Mouse (Mus musculus): ENCODE measurements around the gene 6030498E09Rik.

The 6030498E09Rik gene

DNA sequence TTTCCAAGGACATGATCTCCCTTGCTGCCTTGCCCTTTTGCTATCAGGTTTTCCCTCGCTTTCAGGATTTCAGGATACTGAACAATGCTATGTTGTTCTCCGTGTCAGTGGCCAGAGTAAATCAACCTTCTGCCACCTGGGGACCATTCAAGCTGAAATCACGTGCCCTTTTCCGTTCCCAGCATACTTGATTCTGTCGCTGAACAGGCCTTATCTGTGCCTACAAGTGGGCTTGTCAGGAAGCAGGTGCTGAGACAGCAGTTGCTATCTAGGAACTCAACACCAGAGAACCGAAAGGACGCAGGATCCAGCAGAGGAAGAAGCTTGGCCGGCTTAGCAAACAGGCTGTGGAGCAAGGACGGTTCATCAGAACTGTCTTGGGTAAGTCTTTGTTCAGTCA lies at the start of gene 6030498E09Rik:
TSS of gene 6030498E09Rik (plus strand) at position 194 of the 400 bp plus-strand sequence.
- no peak for DNase-seq

DNA sequence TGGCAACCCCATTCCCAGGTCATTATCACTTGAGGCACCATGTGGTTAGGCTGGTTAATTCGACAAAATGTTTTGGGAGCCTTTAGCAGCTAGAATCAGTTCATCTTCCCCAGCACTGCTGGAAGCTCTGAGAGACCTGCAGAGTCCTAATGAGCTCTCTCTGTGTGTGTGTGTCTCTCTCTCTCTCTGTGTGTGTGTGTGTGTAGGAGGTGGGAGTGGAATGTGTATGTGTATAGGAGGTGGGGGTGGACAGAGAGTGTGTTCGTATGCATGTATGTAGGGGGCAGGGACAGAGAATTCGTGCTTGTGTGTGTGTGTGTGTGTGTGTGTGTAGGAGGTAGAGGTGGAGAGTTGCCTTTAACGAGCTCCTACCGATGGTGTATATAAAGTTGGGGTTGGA lies 42.4 kb upstream of the 6030498E09Rik start:
- no peak for DNase-seq

DNA sequence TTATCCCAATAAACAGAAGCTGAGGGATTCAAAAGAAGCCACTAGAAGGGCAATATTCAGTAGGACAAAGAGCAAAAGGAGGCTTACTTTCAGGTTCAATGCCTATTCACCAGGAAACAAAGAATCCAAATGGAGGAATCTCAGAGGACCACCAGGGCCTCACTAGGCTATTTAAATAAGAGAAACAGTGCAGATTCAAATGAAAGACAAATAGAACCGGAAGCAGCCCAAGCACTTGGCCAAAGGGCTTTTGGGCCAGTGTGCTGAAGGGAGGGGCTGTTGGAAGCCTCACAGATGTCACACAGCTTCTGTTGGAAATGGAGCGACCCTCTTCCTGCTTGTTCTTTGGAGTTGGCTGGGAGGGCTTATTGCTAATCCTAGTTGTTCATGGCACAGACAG lies 41.8 kb upstream of the 6030498E09Rik start:
- no peak for DNase-seq

DNA sequence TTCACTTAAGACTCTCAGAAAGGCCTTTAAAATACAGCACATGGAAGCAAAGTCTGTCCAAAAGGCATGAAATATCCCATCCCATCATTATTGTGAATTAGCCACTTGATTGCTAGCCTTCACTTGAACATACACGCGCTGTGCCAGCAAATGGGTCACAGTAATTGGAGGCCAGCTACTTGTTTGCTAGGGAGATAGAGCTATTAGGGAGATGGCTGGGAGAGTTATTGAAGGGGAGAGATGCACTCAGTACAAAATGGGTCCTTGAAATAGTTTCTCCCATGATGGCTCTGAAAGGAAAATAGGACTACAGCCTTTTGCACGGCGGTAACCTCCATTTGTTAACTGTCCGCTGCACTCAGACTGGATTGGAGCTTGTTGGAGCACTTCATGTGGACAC lies 38.8 kb upstream of the 6030498E09Rik start:
- no peak for DNase-seq

DNA sequence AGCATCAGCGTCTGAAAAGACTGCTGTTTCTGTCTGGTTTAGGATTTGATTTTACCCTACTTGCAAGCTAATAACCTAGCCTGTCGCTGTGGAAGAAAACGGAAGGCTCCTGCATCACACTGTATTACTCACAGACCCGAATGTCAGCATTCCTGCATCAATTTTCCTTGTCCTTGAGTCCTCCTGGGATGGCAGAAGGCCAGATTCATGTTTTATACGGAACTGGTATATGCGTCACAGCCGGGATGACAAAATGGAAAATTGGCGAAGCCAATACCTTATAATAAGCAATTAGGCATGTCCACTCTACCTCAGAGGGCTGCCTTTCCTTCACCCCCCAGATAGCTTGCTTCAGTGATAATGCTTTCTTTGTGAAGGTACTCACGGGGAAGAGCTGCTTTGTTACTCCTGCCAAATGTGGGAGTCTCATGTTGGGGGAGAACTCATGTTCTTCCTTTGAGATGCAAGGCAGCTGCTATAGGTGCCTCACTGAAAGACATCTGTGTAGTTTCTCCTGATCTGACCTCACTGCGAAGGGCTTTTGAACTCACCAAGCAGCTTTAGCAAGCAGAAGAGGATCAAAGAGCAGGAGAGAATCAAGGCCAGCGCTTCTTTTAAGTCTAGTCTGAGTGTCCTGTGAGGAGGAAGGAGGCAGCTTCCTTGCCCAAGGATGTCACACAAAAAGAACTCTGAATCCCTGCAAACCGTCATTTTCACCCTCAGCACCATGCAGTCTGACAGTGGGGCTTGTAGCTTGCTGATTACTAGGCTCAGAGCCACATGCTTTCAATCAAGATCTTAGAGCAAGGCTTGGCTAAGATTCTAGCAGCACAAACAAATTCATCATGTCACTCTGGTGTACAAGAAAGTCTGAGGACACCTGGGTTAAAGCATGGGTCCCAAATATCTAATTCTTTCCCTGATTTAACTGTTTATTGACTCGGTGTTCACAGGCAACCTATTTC lies 37.3 kb upstream of the 6030498E09Rik start:
- peak; percentile 6 for DNase-seq

DNA sequence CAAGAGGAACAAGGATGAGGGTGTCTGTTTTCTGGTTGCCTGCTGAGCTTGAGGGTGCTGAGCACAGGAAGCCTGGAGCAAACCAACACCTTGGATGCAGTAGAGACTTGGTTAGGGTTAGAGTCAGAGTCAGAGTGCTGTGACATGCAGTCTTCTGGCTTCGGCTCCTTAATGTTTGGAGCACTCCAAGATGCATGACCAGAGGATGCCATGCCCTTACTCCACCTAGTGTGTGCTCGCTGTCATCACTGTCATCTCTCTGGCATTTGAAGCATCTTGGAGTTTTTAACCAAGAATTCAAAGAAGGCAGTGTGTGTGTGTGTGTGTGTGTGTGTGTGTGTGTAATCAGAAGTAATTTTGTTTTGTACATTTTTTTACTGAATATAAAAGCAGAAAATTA lies 1.0 kb upstream of the 6030498E09Rik start:
- no peak for DNase-seq

DNA sequence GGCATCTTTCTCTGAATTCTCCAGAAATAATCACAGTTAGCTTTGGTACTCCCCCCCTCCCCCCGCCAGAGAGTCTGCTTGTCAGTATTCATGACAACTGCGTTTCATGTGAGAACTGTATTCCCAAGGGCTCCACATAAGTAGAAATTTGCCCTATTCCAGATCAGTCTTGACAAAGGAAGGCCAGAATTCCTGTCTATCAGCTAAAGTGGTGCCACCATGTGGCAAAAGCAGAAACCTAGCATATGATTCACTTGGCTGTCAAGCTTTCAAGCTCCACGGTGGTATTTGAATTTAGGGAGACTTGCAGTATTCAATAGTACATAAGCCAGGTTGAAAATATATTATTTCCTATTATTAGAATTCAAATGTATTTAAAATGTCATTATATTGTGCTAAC lies 585 bp upstream of the 6030498E09Rik start:
- peak; percentile 7 for DNase-seq

DNA sequence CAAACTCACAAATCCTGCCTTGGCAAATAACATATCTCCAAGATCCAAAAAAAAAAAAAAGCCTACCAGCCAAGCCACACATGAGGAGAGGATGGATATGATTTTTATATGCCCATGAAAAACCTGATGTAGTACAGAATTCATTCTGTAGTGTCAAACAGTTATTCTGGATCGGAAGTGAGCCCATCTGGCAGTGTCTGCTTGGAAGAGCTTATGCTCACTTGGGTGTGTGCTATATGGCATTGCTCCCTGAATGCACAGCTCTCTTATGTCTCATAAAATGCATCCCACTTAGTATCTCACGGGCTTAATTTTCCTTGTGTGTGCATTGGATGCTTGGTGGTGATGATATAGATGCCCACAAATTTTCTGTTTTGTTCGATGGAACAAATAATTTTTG lies 21.9 kb downstream of the 6030498E09Rik start:
- no peak for DNase-seq

DNA sequence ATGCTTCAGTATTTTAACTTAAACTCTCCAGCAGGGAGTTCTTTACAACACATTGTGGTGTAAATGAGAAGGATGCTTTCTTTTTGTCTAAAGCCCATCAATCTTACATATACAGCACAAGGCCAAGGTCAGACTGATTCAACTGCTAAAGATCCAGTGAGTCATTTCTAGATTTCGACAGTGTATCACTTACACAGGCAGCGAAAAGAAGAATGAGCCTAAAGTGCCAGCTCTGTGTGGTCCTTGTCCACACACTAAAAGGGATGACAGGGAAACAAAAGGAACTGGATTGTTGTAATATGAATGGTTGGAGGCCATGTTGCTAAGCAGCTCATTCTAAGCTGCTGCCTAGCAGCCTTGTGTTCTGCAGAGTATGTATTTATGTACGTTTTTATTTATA lies 41.5 kb downstream of the 6030498E09Rik start:
- DNase-seq, result no peak

DNA sequence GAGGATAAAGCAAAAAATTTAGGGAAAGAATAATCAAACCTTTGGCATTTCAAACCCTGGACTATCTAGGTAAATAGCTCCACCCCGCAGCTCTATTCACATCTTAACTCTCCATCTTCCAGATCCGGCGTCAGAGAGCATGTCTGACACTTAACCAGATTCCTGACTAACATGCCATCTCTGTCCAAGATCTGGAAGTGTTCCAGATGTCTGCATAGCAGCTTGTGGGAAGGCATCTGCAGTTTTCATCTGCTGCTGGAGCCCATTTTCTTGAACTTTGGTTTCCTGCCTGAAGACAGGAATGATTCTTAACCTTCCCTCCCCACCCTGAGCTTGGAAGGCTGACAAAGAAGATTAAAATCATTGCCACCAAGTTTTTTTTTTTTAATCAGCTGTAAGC lies 44.4 kb downstream of the 6030498E09Rik start:
- no peak for DNase-seq

DNA sequence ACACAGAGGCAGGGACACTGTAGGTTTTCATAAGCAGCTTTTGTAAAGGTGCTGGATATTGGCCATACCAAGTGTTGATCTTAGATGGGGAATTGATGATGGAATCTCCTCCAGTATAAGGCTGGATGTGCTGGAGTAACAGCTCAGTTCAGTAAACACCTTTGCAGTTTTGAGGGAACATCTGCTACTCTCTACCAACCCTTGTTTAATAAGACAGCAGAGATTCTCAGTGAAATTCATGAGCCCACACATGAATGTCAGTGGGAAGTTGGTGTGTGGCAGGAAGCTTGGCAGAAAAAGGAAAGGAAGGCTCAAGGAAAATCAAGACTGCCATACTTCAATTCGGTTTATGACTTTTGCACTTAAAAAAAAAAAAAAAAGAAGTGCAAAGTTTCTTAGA lies 186.1 kb downstream of the 6030498E09Rik start:
- peak; percentile 2 for DNase-seq

DNA sequence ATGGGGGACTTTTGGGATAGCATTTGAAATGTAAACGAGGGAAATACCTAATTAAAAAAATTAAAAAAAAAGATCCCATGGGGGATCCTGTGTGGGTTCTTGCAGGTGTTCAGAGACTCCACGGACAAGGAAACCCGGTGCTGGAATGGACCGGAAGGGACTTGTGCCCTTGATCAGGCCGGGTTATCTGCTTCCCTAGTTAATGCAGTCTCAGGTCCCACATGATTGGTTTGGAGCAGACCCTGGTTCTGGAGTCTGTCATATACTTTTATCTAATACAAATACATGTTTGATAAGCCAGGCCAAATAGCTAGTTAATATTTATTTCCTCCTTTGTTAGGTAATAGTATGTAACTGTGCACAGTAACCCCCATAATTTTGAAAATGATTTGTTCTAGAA lies 223.8 kb downstream of the 6030498E09Rik start:
- DNase-seq, result no peak
